Mouse (Mus musculus): ENCODE data around the gene Ankrd63. TPM values are rescaled to one million over a fixed set of nuclear protein-coding genes. Genes with fewer than 3 reads are reported as not detected.

Gene Ankrd63
- total RNA-seq, 2 experiments from 2014 or later = 0.09 to 0.15 TPM

- DNase-seq = peak; percentile 52
These were observed 13.9 kb downstream of the Ankrd63 start for GRCm38 (mm10) chr2:118689875-118690274.

- DNase-seq = peak; percentile 70
These were observed 16.0 kb downstream of the Ankrd63 start for GRCm38 (mm10) chr2:118687791-118688190.

- DNase-seq = no peak
These were observed 17.1 kb downstream of the Ankrd63 start for GRCm38 (mm10) chr2:118686693-118687092.

- no peak for DNase-seq
These were observed 18.7 kb downstream of the Ankrd63 start for GRCm38 (mm10) chr2:118685088-118685487.

- DNase-seq = peak; percentile 59
These were observed 21.1 kb downstream of the Ankrd63 start for GRCm38 (mm10) chr2:118682544-118683260.

- DNase-seq = no peak
These were observed 22.8 kb downstream of the Ankrd63 start for GRCm38 (mm10) chr2:118680926-118681325.

GRCm38 (mm10) chr2:118679577-118679976 lies 24.2 kb downstream of the Ankrd63 start:
- no peak for DNase-seq

GRCm38 (mm10) chr2:118677817-118678216 lies 25.9 kb downstream of the Ankrd63 start:
- no peak for DNase-seq

GRCm38 (mm10) chr2:118676839-118677741 lies 26.7 kb downstream of the Ankrd63 start:
- peak; percentile 73 for DNase-seq

- DNase-seq = no peak
These were observed 29.3 kb downstream of the Ankrd63 start for GRCm38 (mm10) chr2:118674500-118674899.

GRCm38 (mm10) chr2:118673686-118674465 lies 29.9 kb downstream of the Ankrd63 start:
- no peak for DNase-seq

GRCm38 (mm10) chr2:118671728-118672127 lies 32.0 kb downstream of the Ankrd63 start:
- DNase-seq = peak; percentile 65

GRCm38 (mm10) chr2:118669785-118670184 lies 34.0 kb downstream of the Ankrd63 start:
- DNase-seq = peak; percentile 67

- DNase-seq = no peak
These were observed 34.5 kb downstream of the Ankrd63 start for GRCm38 (mm10) chr2:118669245-118669644.

- DNase-seq = peak; percentile 43
These were observed 36.6 kb downstream of the Ankrd63 start for GRCm38 (mm10) chr2:118667181-118667580.

- DNase-seq = no peak
These were observed 38.1 kb downstream of the Ankrd63 start for GRCm38 (mm10) chr2:118665616-118666015.

- no peak for DNase-seq
These were observed 38.7 kb downstream of the Ankrd63 start for GRCm38 (mm10) chr2:118664975-118665516.

GRCm38 (mm10) chr2:118663804-118664766 lies 39.7 kb downstream of the Ankrd63 start:
- peak; percentile 65 for DNase-seq

- DNase-seq = peak; percentile 57
These were observed 40.6 kb downstream of the Ankrd63 start, which contains the start of gene Pak6 for GRCm38 (mm10) chr2:118662902-118663803. Gene Pak6 (plus strand): TSS chr2:118663303.

- DNase-seq = no peak
These were observed 41.9 kb downstream of the Ankrd63 start for GRCm38 (mm10) chr2:118661891-118662290.
